Mouse (Mus musculus) hindbrain, embryonic 16.5 days (tissue): Measurements from ENCODE around the gene Chst11. TPM values are rescaled to one million over a fixed set of nuclear protein-coding genes. Genes with fewer than 3 reads are reported as not detected.

Source experiments
- ATAC-seq: fragments of 200-750 bp; cut with Nextera tagmentation; 2 replicates; pipeline ENCODE4 v1.8.0; 2017; ENCODE audit warnings: moderate TSS enrichment, moderate library complexity
- H3K27ac ChIP-seq: fragments of 300-500 bp; sonication (generic); 2 replicates; pipeline ENCODE4 v1.5.1; 2014; ENCODE audit warnings: low read depth, mild to moderate bottlenecking, control low read depth, low read length, moderate library complexity
- H3K27me3 ChIP-seq: fragments of 300-500 bp; sonication (generic); replicated peaks from 2 replicates; pipeline ENCODE4 v1.6.1; 2014; ENCODE audit warnings: low read length; ENCODE audit not compliant: control insufficient read depth, insufficient read depth
- H3K36me3 ChIP-seq: fragments of 300-500 bp; sonication (generic); 2 replicates; pipeline ENCODE4 v1.6.1; 2014; ENCODE audit warnings: mild to moderate bottlenecking, low read length, moderate library complexity, mixed read lengths; ENCODE audit not compliant: control insufficient read depth, insufficient read depth
- H3K4me1 ChIP-seq: fragments of 300-500 bp; sonication (generic); 2 replicates; pipeline ENCODE4 v1.6.1; 2014; ENCODE audit warnings: low read depth, low read length; ENCODE audit not compliant: control insufficient read depth, insufficient read depth
- H3K4me2 ChIP-seq: fragments of 300-500 bp; sonication (generic); 2 replicates; pipeline ENCODE4 v1.6.1; 2014; ENCODE audit warnings: mild to moderate bottlenecking, low read length, control low read depth, moderate library complexity
- H3K4me3 ChIP-seq: fragments of 300-500 bp; sonication (generic); 2 replicates; pipeline ENCODE4 v1.5.1; 2014; ENCODE audit warnings: mild to moderate bottlenecking, low read length, control low read depth, moderate library complexity
- H3K9ac ChIP-seq: fragments of 300-500 bp; sonication (generic); 2 replicates; pipeline ENCODE4 v1.6.1; 2014; ENCODE audit warnings: low read depth, mild to moderate bottlenecking, control low read depth, low read length, moderate library complexity
- H3K9me3 ChIP-seq: fragments of 300-500 bp; sonication (generic); 2 replicates; pipeline ENCODE4 v1.6.1; 2014; ENCODE audit warnings: mild to moderate bottlenecking, low read length, moderate library complexity; ENCODE audit not compliant: control insufficient read depth
- WGBS: fragments of 180-500 bp; shearing (Covaris S2); extraction: QIAGEN DNeasy Blood & Tissue Kit; methylation state at CpG from one replicate; pipeline ENCODE4 v1.1.7; 2014; 5-methylcytosine and 5-hydroxymethylcytosine counted together
- polyA plus RNA-seq: library from polyadenylated mRNA; unstranded; fragments of >200 nt; fragmentation: Nextera tagmentation; extraction: Ambion mirVana; gene quantifications from 2 replicates; pipeline ENCODE4 v1.2.1, GENCODE M21; 2015

Chst11 gene
- polyA plus RNA-seq, 1 experiment from 2014 or later: 3.6 TPM

DNA sequence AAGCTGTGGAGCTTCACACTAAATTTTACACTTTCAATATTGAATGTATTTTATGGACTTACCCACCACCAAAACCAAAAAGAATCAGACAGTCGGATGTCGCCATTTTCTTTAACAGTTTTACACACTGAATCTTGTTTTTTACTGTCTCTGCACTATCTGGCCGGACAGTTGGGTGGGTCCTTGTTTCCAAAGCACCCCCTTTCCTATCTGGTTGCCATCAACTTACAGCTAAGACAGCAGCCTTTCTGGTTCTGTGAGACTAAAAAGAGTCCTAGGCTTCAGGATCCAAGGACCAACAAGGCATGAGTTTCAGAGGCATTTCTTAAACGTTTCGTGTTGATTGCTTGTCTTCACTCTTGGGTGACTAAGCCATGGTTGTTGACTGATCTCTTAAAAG, 168.1 kb downstream of the Chst11 start:
- H3K4me1 ChIP-seq: peaks cover 17% of the 10 kb centered on the region
- no peak for ATAC-seq
- no peak overlapping the region for H3K4me2 ChIP-seq
- H3K36me3 ChIP-seq: no peaks in the 10 kb centered on the region
- 94% methylated on average over 5 of the region's 5 CpGs for WGBS
- H3K9ac ChIP-seq: no peak overlapping the region
- no peak overlapping the region for H3K4me3 ChIP-seq
- H3K9me3 ChIP-seq: no peaks in the 10 kb centered on the region
- no peaks in the 10 kb centered on the region for H3K27me3 ChIP-seq
- no peak overlapping the region for H3K27ac ChIP-seq

DNA sequence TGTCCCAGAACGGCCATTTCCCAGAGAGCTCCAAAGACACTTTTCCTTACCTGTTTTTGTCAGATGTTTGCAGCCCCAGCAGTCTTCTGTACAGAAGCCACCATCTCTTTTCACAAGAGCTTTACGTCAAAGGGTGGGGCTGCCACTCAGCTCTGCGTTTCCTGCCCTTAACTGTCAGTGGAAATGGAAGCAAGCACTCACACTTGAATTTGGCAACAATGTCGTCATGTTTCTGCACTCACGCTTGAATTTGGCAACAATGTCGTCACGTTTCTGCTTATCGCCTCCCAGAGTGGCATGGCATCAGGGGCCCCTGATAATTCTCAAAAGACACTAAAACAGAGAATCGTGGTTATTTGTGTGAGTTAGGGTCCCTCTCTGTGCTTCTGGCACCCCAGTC, 168.6 kb downstream of the Chst11 start:
- no peak overlapping the region for H3K4me3 ChIP-seq
- H3K27ac ChIP-seq: no peak overlapping the region
- no peaks in the 10 kb centered on the region for H3K27me3 ChIP-seq
- H3K4me2 ChIP-seq: no peak overlapping the region
- no peaks in the 10 kb centered on the region for H3K36me3 ChIP-seq
- ATAC-seq: no peak
- no peak overlapping the region for H3K9ac ChIP-seq
- WGBS: 79% methylated on average over 9 of the region's 9 CpGs
- H3K4me1 ChIP-seq: peaks cover 15% of the 10 kb centered on the region
- no peaks in the 10 kb centered on the region for H3K9me3 ChIP-seq

DNA sequence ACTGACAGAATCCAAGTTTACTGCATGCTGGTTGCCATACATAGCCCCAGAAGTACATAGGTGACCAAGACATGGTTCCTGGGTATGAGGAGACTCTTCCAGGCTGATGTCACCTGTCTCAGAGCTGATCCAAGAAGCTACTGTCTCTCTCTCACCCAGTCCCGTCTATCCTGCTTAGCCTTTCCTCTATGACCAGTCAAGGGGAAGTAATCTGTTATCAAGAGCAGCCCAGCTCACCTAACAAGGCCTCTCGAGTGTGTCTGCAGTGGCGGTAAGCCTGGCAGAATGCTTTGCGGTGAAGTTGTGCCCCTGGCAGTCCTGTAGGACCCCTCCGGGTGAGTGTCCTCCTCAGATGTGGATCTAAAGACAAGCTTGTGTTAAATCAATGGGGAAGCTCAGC, 172.0 kb downstream of the Chst11 start:
- Histone ChIP-seq H3K27ac (no peak overlapping the region), H3K9ac (no peak overlapping the region), H3K9me3 (no peaks in the 10 kb centered on the region), H3K27me3 (no peaks in the 10 kb centered on the region), H3K4me2 (no peak overlapping the region), H3K4me3 (no peak overlapping the region), H3K4me1 (peaks cover 8% of the 10 kb centered on the region), H3K36me3 (no peaks in the 10 kb centered on the region)
- ATAC-seq: no peak
- 83% methylated on average over 5 of the region's 5 CpGs for WGBS

DNA sequence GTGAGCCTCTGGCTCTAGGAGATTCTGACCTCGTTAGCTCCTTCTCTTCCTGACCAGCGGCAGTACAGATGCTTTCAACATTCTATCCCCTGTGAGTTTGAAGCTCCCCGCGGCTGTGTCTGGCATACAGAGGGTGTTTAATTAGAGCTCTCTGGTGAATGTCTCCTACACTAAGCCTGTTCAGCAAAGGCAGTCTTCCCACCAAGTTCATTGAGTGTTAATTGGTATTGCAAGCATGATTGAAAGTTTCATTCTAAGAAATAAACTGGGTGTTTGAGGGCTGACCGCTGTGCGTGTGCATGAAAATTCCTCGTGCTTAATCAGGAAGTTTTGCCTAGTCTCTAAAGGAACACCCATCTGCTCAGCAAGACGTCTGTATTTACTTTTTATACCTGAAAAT, 173.0 kb downstream of the Chst11 start:
- Histone ChIP-seq H3K9me3 (no peaks in the 10 kb centered on the region), H3K4me1 (peaks cover 17% of the 10 kb centered on the region), H3K27me3 (no peaks in the 10 kb centered on the region), H3K4me2 (no peak overlapping the region), H3K27ac (no peak overlapping the region), H3K36me3 (no peaks in the 10 kb centered on the region), H3K4me3 (no peak overlapping the region), H3K9ac (no peak overlapping the region)
- 54% methylated on average over 8 of the region's 8 CpGs for WGBS
- no peak for ATAC-seq

DNA sequence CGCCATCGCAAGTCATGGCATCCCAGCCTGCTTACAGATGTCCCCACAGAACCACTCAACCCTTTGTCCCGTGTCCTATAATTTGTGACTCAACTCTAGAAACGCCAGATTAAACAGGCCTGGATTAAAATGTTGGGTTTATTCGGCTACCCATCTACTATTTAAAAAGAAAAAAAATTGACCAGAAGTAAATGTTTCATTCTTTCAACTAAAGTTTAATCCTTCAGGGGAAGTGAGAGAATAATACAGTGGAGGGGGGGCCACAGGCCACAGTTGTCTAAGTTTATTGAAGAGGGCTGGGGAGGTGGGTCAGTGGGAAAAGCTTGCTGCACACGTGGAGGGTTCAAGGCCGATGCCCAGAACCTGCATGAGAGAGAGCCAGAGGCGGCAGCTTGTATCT, 173.9 kb downstream of the Chst11 start:
- Histone ChIP-seq H3K9me3 (no peaks in the 10 kb centered on the region), H3K9ac (no peak overlapping the region), H3K36me3 (no peaks in the 10 kb centered on the region), H3K27me3 (no peaks in the 10 kb centered on the region), H3K4me2 (no peak overlapping the region), H3K4me3 (no peak overlapping the region), H3K4me1 (peaks cover 19% of the 10 kb centered on the region), H3K27ac (no peak overlapping the region)
- WGBS: 90% methylated on average over 8 of the region's 8 CpGs
- no peak for ATAC-seq

DNA sequence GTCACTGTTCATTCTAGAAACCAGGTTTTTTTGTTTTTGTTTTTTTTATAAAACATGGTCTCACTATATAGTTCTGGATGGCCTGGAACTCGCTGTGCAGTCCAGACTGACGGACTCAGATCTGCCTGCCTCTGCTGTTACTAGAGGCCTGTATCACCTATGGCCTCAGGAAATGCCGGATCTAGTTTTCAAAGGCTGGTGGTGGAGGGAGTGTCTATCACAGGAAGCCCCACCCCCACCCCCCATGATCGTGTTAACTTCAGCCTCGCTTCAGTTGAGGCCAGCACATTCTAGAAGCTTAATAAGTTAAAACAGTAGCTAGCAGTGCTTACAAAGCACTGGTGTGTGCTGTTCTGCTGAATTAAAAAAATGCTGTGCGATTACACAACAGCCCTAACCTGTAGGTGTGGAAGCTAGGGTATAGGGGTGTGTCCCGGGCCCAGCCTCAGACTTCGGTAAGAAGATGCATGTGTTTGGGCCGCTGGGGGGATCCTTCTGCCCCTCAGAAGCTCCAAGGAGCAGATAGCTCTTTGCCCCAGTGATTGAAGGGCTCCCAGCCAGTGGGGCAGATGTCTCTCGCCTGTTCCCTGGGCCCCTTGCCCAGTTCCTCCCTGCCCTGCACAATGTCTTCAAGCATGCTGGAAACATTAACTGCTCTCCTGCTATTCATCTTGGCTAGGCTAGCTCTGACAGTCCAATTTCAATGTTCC, 176.5 kb downstream of the Chst11 start:
- Histone ChIP-seq H3K4me3 (no peak overlapping the region), H3K27me3 (no peaks in the 10 kb centered on the region), H3K27ac (peak overlapping the region; percentile 25; the same call in 1 of the 2 replicates), H3K36me3 (no peaks in the 10 kb centered on the region), H3K9me3 (no peaks in the 10 kb centered on the region), H3K4me1 (peaks cover 23% of the 10 kb centered on the region), H3K4me2 (no peak overlapping the region), H3K9ac (no peak overlapping the region)
- WGBS: 59% methylated on average over 10 of the region's 10 CpGs
- peak; percentile 74 for ATAC-seq

DNA sequence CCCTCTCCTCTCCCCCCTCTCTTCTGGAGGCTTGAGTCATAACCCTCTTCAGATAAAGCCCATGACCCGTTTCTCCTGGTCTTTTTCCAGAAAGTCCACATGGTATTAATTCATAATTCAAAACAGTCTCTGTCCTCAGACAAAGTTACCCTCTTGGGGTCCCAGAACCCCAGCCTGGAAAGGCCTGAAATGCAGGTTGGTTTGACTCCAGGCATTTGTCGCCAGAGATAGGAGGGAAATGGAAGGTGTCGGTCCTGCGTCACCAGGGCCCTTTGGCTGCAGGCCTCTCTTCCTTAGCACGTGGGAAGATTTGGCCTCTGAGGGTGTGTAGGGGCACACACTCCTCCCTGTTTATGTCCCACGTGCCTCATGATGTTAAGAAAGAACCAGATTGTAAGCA, 178.6 kb downstream of the Chst11 start:
- ATAC-seq: no peak
- H3K9me3 ChIP-seq: no peaks in the 10 kb centered on the region
- H3K27ac ChIP-seq: no peak overlapping the region
- WGBS: 53% methylated on average over 6 of the region's 6 CpGs
- H3K36me3 ChIP-seq: no peaks in the 10 kb centered on the region
- H3K9ac ChIP-seq: no peak overlapping the region
- H3K27me3 ChIP-seq: no peaks in the 10 kb centered on the region
- peaks cover 23% of the 10 kb centered on the region for H3K4me1 ChIP-seq
- no peak overlapping the region for H3K4me2 ChIP-seq
- H3K4me3 ChIP-seq: no peak overlapping the region

DNA sequence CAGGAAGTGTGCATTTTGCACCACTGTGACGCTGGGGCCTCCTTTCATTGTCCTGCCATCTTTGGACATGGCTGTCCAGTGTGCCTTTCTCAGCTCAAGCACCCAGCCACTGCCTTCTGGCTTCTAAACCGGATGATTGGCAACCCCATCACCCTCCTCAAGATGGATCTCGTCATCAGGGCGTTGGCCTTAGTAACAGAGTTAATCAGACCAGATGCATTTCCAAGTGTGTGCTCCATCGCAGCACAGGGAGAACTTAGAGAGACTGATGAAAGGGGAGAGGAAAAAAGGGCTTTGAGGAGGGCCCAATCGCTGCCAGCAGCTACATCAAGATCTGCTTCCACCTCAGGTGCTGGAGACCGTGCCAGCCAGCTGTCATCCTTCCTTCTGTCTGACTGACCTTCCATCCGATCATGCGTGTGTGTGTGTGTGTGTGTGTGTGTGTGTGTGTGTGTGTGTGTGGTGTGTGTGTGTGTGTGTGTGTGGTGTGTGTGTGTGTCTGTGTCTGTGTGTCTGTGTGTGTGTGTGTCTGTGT, 179.7 kb downstream of the Chst11 start:
- Histone ChIP-seq H3K4me3 (no peak overlapping the region), H3K9me3 (no peaks in the 10 kb centered on the region), H3K4me1 (peaks cover 23% of the 10 kb centered on the region), H3K4me2 (no peak overlapping the region), H3K9ac (no peak overlapping the region), H3K36me3 (no peaks in the 10 kb centered on the region), H3K27me3 (no peaks in the 10 kb centered on the region), H3K27ac (no peak overlapping the region)
- no peak for ATAC-seq
- WGBS: 66% methylated on average over 9 of the region's 9 CpGs

DNA sequence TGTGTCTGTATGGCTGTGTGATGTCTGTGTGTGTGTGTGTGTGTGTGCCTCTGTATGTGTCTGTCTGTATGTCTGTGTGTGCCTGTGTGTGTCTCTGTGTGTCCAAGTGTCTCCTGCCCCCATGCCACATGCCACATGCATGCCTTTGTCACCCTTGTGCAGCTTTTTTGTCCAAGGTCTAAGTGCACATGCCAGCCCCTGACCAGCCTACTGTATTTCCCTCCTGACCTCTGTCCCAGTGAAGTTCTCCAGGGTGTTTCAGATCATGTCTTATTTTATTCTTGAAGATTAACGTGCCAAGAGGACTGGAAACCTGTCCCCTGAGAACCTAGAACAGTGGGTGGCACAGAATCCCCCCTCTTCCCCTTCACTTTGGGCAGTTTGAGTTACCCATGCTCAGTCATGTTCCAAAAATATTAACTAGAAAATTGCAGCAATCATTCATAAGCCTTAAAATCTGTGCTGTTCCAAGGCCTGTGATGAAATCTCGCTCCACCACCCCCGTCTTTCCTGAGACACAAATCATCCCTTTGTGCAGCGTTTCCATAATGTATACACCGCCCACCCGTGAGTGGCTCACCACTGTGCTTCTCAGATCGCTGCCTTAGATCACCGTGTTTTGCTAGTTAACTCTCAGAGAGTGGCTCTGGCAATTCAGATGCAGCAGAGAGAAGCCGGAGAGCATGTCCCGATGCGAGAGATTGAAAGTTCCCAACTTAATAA, 180.4 kb downstream of the Chst11 start:
- Histone ChIP-seq H3K4me3 (no peak overlapping the region), H3K4me2 (no peak overlapping the region), H3K27ac (no peak overlapping the region), H3K36me3 (no peaks in the 10 kb centered on the region), H3K9me3 (no peaks in the 10 kb centered on the region), H3K4me1 (peaks cover 23% of the 10 kb centered on the region), H3K27me3 (no peaks in the 10 kb centered on the region), H3K9ac (no peak overlapping the region)
- WGBS: 70% methylated on average over 11 of the region's 11 CpGs
- ATAC-seq: no peak
